Mouse (Mus musculus): ENCODE measurements around the gene Tmem131l.

DNA sequence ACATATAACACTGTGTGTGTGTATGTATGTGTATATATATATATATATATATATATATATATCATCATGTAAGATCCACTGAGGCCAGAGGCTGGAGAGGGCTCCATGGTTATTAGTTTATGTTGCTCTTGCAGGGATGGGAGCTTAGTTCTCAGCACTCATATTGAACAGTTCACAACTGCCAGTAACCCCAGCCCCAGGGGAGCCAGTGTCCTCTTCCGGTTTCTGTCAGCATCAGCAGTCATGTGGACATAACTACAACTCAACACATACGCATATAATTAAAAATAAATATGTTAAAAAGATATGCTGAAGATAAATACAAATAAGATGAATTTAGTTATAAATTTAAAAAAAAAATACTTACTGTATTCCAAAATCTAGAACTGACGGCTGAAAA lies 72.2 kb downstream of the Tmem131l start:
- TF ChIP-seq CTCF (IDR thresholded peaks at IDR 0.05; ENCODE audit: insufficient read depth, low read length) (no peak), POLR2A (IDR thresholded peaks at IDR 0.05; ENCODE audit: borderline replicate concordance, extremely low read depth, low read depth, low read length) (no peak)

Measured in lung, adult 2 months (tissue).